Mouse (Mus musculus): ENCODE measurements around the gene Zfp62. TPM values are rescaled to one million over a fixed set of nuclear protein-coding genes. Genes with fewer than 3 reads are reported as not detected.
"Not testable (repeated sequence)": the region's sequence is repeated elsewhere in the genome, so short reads cannot be mapped to it uniquely, and the experiment has no call there.

Zfp62 gene
- polyA plus RNA-seq, 1 experiment, result 2.4 TPM

DNA sequence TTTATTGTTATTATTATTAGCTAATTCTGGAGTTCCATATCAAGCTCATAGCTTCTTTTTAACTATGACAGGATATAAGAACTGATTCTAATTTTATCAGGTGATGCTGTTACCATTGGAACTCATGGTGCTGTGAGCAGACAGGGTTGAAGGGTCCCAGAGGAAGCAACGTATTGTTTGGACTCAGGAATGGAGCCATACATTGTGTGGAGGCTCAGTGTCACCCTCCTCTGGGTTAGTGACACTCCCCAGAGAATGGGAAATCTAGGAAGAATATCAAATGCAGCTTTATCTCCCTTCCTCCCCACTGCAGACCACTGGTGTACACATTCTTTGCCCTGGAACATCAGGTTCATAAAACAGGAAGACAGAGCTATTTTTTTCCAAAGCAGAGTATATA, 19.9 kb upstream of the Zfp62 start:
- whole genome bisulfite sequencing, result 69% methylated on average over 1 of the region's 1 CpGs
- H3K27me3 ChIP-seq (ENCODE audit: control insufficient read depth, insufficient read depth, low read length), result no peaks in the 10 kb centered on the region
- TF ChIP-seq CTCF (IDR thresholded peaks at IDR 0.05; ENCODE audit: extremely low read depth, insufficient read depth, insufficient read length, insufficient replicate concordance) (no peak), POLR2A (IDR thresholded peaks at IDR 0.05; ENCODE audit: low read depth, low read length) (no peak)
- H3K4me3 ChIP-seq (ENCODE audit: extremely low read depth, insufficient read depth, insufficient read length), result no peak overlapping the region
- H3K27ac ChIP-seq (ENCODE audit: insufficient read depth, low read length), result no peak overlapping the region
- no peaks in the 10 kb centered on the region for H3K4me1 ChIP-seq (ENCODE audit: control insufficient read depth, insufficient read depth, insufficient read length)
- no peak for DNase-seq (ENCODE audit: low read depth in 1 of 2, low spot score in 2 of 2)
- no peaks in the 10 kb centered on the region for H3K36me3 ChIP-seq (ENCODE audit: control insufficient read depth, insufficient read depth, low read length)

DNA sequence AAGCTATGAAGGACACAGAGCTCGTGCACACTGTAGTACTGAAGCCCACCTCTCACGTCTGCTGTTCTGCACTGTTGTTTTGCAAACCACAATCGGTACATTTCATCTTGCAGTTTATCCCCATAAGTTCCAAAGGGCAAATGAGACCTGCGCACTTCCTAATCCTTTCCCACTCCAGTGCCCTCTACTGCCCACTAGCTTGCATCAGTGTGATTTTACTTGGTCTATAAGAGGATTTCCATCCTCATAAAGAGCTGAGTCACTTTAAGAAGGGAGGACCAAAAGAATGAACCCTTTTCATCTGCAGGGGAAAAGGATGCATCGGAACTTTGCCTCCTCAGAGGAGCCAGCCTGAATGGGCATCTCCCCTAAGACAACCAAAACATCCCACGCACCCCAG, 16.6 kb upstream of the Zfp62 start:
- no peaks in the 10 kb centered on the region for H3K4me1 ChIP-seq (ENCODE audit: control insufficient read depth, insufficient read depth, insufficient read length)
- no peaks in the 10 kb centered on the region for H3K36me3 ChIP-seq (ENCODE audit: control insufficient read depth, insufficient read depth, low read length)
- no peak overlapping the region for H3K4me3 ChIP-seq (ENCODE audit: extremely low read depth, insufficient read depth, insufficient read length)
- DNase-seq (ENCODE audit: low read depth in 1 of 2, low spot score in 2 of 2), result no peak
- H3K27me3 ChIP-seq (ENCODE audit: control insufficient read depth, insufficient read depth, low read length), result no peaks in the 10 kb centered on the region
- WGBS, result 83% methylated on average over 6 of the region's 6 CpGs
- TF ChIP-seq POLR2A (IDR thresholded peaks at IDR 0.05; ENCODE audit: low read depth, low read length) (no peak), CTCF (IDR thresholded peaks at IDR 0.05; ENCODE audit: extremely low read depth, insufficient read depth, insufficient read length, insufficient replicate concordance) (no peak)
- H3K27ac ChIP-seq (ENCODE audit: insufficient read depth, low read length), result no peak overlapping the region

DNA sequence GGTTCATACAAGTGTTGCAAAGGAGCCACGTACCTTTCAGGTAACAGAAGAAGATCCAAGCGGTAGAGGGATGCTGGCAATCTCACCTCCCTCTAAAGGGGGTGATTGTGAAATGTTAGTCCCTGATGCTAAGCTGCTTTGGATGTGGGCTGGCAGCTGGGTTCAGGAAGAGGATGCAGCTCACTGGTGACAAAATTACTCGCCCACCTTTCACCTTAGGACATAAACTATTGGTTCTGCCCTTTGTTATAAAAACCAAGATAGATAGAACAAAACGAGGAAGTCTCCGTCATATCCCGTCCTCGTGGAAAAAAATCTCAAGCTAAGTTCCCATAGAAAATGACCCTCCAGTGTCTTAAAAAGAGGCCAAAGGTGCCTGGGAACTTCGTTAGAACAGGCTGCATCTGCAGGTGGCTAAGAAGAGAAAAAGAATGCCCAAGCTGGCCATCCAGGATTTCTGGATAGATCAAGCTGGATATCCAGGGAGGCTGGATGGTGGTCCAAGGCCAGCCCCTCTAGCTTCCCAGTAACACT, 16.1 kb upstream of the Zfp62 start, which contains the start of gene Btnl9:
TSS of gene Btnl9 (minus strand) at position 205 of the 534 bp plus-strand sequence.
- Histone ChIP-seq H3K36me3 (ENCODE audit: control insufficient read depth, insufficient read depth, low read length) (no peaks in the 10 kb centered on the region), H3K4me3 (ENCODE audit: extremely low read depth, insufficient read depth, insufficient read length) (no peak within 1 kb of the TSS), H3K4me1 (ENCODE audit: control insufficient read depth, insufficient read depth, insufficient read length) (no peaks in the 10 kb centered on the region), H3K27ac (ENCODE audit: insufficient read depth, low read length) (no peak within 1 kb of the TSS), H3K27me3 (ENCODE audit: control insufficient read depth, insufficient read depth, low read length) (no peaks in the 10 kb centered on the region)
- no peak for DNase-seq (ENCODE audit: low read depth in 1 of 2, low spot score in 2 of 2)
- TF ChIP-seq POLR2A (IDR thresholded peaks at IDR 0.05; ENCODE audit: low read depth, low read length), result no peak
- TF ChIP-seq CTCF (IDR thresholded peaks at IDR 0.05; ENCODE audit: extremely low read depth, insufficient read depth, insufficient read length, insufficient replicate concordance), result no peak
- 71% methylated on average over 8 of the region's 8 CpGs for WGBS

DNA sequence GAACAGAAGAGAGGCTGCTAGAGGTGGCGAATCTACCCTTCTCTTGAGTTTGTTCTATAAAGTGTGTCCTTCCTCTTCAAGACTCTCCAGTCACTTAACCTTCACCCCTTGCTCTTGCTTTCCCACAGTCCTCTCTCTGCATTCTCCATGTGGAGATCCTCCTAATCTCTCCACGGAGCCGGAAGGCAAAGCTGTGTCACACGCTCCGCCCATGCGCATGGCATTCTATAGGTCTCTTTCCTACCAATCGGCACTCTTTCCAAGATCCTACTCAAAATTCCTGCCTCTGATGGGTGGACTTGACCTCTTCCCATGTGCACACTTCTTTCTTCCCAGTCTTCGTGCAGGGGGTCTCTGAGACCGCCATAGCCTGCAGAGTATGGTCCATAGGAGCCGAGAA, 15.4 kb upstream of the Zfp62 start:
- DNase-seq (ENCODE audit: low read depth in 1 of 2, low spot score in 2 of 2), result no peak
- Histone ChIP-seq H3K4me1 (ENCODE audit: control insufficient read depth, insufficient read depth, insufficient read length) (no peaks in the 10 kb centered on the region), H3K27me3 (ENCODE audit: control insufficient read depth, insufficient read depth, low read length) (no peaks in the 10 kb centered on the region), H3K27ac (ENCODE audit: insufficient read depth, low read length) (no peak overlapping the region), H3K36me3 (ENCODE audit: control insufficient read depth, insufficient read depth, low read length) (no peaks in the 10 kb centered on the region), H3K4me3 (ENCODE audit: extremely low read depth, insufficient read depth, insufficient read length) (no peak overlapping the region)
- TF ChIP-seq POLR2A (IDR thresholded peaks at IDR 0.05; ENCODE audit: low read depth, low read length) (no peak), CTCF (IDR thresholded peaks at IDR 0.05; ENCODE audit: extremely low read depth, insufficient read depth, insufficient read length, insufficient replicate concordance) (no peak)
- 87% methylated on average over 10 of the region's 10 CpGs for WGBS

DNA sequence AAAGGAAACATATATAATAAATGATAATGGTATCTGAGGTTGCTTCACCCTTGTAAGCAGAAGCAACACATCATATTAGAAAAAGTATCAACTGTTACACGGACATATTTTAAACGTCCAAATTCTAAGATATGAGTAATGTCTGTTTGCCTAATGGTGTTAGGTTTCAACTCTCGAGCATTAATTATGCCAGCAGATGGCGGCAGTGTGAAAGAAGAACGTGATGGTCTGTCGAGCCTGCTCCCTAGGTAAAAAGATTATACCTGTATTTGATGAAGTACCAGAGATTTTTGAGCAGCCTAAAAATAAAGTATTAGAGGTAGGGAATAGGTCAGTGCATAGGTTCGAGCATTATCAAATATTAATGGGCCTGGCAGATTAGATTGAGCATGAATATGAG, 13.4 kb upstream of the Zfp62 start:
- Histone ChIP-seq H3K27me3 (ENCODE audit: control insufficient read depth, insufficient read depth, low read length) (no peaks in the 10 kb centered on the region), H3K27ac (ENCODE audit: insufficient read depth, low read length) (no peak overlapping the region), H3K4me1 (ENCODE audit: control insufficient read depth, insufficient read depth, insufficient read length) (no peaks in the 10 kb centered on the region), H3K36me3 (ENCODE audit: control insufficient read depth, insufficient read depth, low read length) (no peaks in the 10 kb centered on the region), H3K4me3 (ENCODE audit: extremely low read depth, insufficient read depth, insufficient read length) (no peak overlapping the region)
- peak; percentile 40 to 78 for DNase-seq (ENCODE audit: low read depth in 1 of 2, low spot score in 2 of 2)
- TF ChIP-seq POLR2A (IDR thresholded peaks at IDR 0.05; ENCODE audit: low read depth, low read length), result no peak
- TF ChIP-seq CTCF (IDR thresholded peaks at IDR 0.05; ENCODE audit: extremely low read depth, insufficient read depth, insufficient read length, insufficient replicate concordance), result peak; percentile 50; the same call in 1 of the 2 replicates
- WGBS, result 2% methylated on average over 7 of the region's 7 CpGs

DNA sequence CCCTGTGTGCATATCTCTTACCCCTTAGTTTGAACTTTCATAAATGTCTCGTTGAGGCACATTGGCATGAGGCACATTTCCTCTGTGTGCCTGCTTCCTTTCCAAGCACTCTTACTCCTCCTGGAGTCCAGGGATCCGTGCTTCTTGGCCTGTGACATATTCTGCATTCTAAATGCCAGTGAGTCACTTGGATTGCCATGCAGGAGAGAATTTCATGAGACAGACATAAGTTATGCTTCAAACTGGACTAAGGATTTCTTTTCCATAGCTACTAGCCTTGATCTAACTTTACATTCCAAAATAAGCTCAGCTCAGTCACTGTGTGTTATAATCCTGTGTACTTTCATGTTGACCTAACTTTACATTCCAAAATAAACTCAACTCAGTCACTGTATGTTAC, 12.0 kb upstream of the Zfp62 start:
- DNase-seq (ENCODE audit: low read depth in 1 of 2, low spot score in 2 of 2), result no peak
- TF ChIP-seq POLR2A (IDR thresholded peaks at IDR 0.05; ENCODE audit: low read depth, low read length), result no peak
- TF ChIP-seq CTCF (IDR thresholded peaks at IDR 0.05; ENCODE audit: extremely low read depth, insufficient read depth, insufficient read length, insufficient replicate concordance), result no peak
- H3K36me3 ChIP-seq (ENCODE audit: control insufficient read depth, insufficient read depth, low read length), result no peaks in the 10 kb centered on the region
- H3K4me3 ChIP-seq (ENCODE audit: extremely low read depth, insufficient read depth, insufficient read length), result no peak overlapping the region
- H3K27me3 ChIP-seq (ENCODE audit: control insufficient read depth, insufficient read depth, low read length), result no peaks in the 10 kb centered on the region
- H3K4me1 ChIP-seq (ENCODE audit: control insufficient read depth, insufficient read depth, insufficient read length), result no peaks in the 10 kb centered on the region
- no peak overlapping the region for H3K27ac ChIP-seq (ENCODE audit: insufficient read depth, low read length)
- 63% methylated on average over 2 of the region's 2 CpGs for WGBS

DNA sequence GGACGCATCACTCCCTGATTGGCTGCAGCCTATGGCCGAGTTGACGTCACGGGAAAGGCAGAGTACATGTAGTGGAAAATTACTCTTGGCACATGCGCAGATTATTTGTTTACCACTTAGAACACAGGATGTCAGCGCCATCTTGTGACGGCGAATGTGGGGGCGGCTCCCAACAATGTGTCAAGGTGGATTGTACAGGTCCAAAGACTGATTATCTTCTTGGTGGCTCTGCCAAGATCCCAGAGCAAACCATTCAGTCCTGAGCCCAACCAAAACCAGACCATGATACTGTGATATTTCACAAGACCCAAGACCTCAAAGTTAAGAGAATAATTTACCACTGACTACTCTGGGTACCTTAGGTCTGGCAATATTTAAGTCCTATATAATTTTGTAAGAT, 8.3 kb upstream of the Zfp62 start:
- DNase-seq (ENCODE audit: low read depth in 1 of 2, low spot score in 2 of 2); H3K27ac ChIP-seq (ENCODE audit: insufficient read depth, low read length); H3K36me3 ChIP-seq (ENCODE audit: control insufficient read depth, insufficient read depth, low read length); H3K27me3 ChIP-seq (ENCODE audit: control insufficient read depth, insufficient read depth, low read length); H3K4me3 ChIP-seq (ENCODE audit: extremely low read depth, insufficient read depth, insufficient read length); H3K4me1 ChIP-seq (ENCODE audit: control insufficient read depth, insufficient read depth, insufficient read length): not testable (repeated sequence)
- 88% methylated on average over 9 of the region's 9 CpGs for WGBS

Measured in spleen, adult 2 months (tissue).